Mouse (Mus musculus): ENCODE data around the gene Casq2. TPM values are rescaled to one million over a fixed set of nuclear protein-coding genes. Genes with fewer than 3 reads are reported as not detected.

Casq2 gene
- polyA plus RNA-seq, 1 experiment from 2014 or later = 0.66 TPM

- H3K36me3 ChIP-seq (ENCODE audit: control insufficient read depth, insufficient read depth, low read length) = no peaks in the 10 kb centered on the region
- no peak overlapping the region for H3K27ac ChIP-seq (ENCODE audit: low read depth)
- no peak overlapping the region for H3K4me2 ChIP-seq (ENCODE audit: low read length)
- H3K9me3 ChIP-seq (ENCODE audit: control insufficient read depth, low read length) = no peaks in the 10 kb centered on the region
- ATAC-seq (replicated peaks; ENCODE audit: low FRiP score, low TSS enrichment, low read depth) = no peak
- no peak overlapping the region for H3K9ac ChIP-seq (ENCODE audit: low read length)
- no peaks in the 10 kb centered on the region for H3K27me3 ChIP-seq (replicated peaks; ENCODE audit: control insufficient read depth, insufficient read depth, low read length)
- WGBS = 37% methylated on average over 12 of the region's 12 CpGs
- no peaks in the 10 kb centered on the region for H3K4me1 ChIP-seq (replicated peaks; ENCODE audit: control insufficient read depth, insufficient read depth, low read length)
- no peak for DNase-seq (ENCODE audit: low spot score)
- no peak overlapping the region for H3K4me3 ChIP-seq (ENCODE audit: low read depth, low read length)
These were observed 496 bp upstream of the Casq2 start for GRCm38 (mm10) chr3:102085719-102086118.

GRCm38 (mm10) chr3:102094841-102095240 is 8.6 kb downstream of the Casq2 start:
- no peak overlapping the region for H3K4me2 ChIP-seq (ENCODE audit: low read length)
- 92% methylated on average over 3 of the region's 3 CpGs for WGBS
- no peaks in the 10 kb centered on the region for H3K27me3 ChIP-seq (replicated peaks; ENCODE audit: control insufficient read depth, insufficient read depth, low read length)
- ATAC-seq (replicated peaks; ENCODE audit: low FRiP score, low TSS enrichment, low read depth) (no peak), DNase-seq (ENCODE audit: low spot score) (no peak)
- H3K4me1 ChIP-seq (replicated peaks; ENCODE audit: control insufficient read depth, insufficient read depth, low read length) = no peaks in the 10 kb centered on the region
- H3K36me3 ChIP-seq (ENCODE audit: control insufficient read depth, insufficient read depth, low read length) = no peaks in the 10 kb centered on the region
- no peak overlapping the region for H3K27ac ChIP-seq (ENCODE audit: low read depth)
- no peaks in the 10 kb centered on the region for H3K9me3 ChIP-seq (ENCODE audit: control insufficient read depth, low read length)
- H3K4me3 ChIP-seq (ENCODE audit: low read depth, low read length) = no peak overlapping the region
- no peak overlapping the region for H3K9ac ChIP-seq (ENCODE audit: low read length)

- ATAC-seq (replicated peaks; ENCODE audit: low FRiP score, low TSS enrichment, low read depth) (no peak), DNase-seq (ENCODE audit: low spot score) (no peak)
- no peaks in the 10 kb centered on the region for H3K9me3 ChIP-seq (ENCODE audit: control insufficient read depth, low read length)
- H3K4me3 ChIP-seq (ENCODE audit: low read depth, low read length) = no peak overlapping the region
- H3K27me3 ChIP-seq (replicated peaks; ENCODE audit: control insufficient read depth, insufficient read depth, low read length) = no peaks in the 10 kb centered on the region
- H3K9ac ChIP-seq (ENCODE audit: low read length) = no peak overlapping the region
- no peak overlapping the region for H3K4me2 ChIP-seq (ENCODE audit: low read length)
- H3K36me3 ChIP-seq (ENCODE audit: control insufficient read depth, insufficient read depth, low read length) = no peaks in the 10 kb centered on the region
- H3K4me1 ChIP-seq (replicated peaks; ENCODE audit: control insufficient read depth, insufficient read depth, low read length) = no peaks in the 10 kb centered on the region
- no peak overlapping the region for H3K27ac ChIP-seq (ENCODE audit: low read depth)
- 74% methylated on average over 5 of the region's 5 CpGs for WGBS
These were observed 9.2 kb downstream of the Casq2 start for GRCm38 (mm10) chr3:102095412-102095811.

- Histone ChIP-seq H3K9ac (ENCODE audit: low read length) (no peak overlapping the region), H3K27ac (ENCODE audit: low read depth) (no peak overlapping the region), H3K4me1 (replicated peaks; ENCODE audit: control insufficient read depth, insufficient read depth, low read length) (no peaks in the 10 kb centered on the region), H3K36me3 (ENCODE audit: control insufficient read depth, insufficient read depth, low read length) (no peaks in the 10 kb centered on the region), H3K4me2 (ENCODE audit: low read length) (no peak overlapping the region), H3K9me3 (ENCODE audit: control insufficient read depth, low read length) (no peaks in the 10 kb centered on the region), H3K4me3 (ENCODE audit: low read depth, low read length) (no peak overlapping the region), H3K27me3 (replicated peaks; ENCODE audit: control insufficient read depth, insufficient read depth, low read length) (no peaks in the 10 kb centered on the region)
- no peak for DNase-seq (ENCODE audit: low spot score)
- WGBS = 88% methylated on average over 8 of the region's 8 CpGs
- ATAC-seq (replicated peaks; ENCODE audit: low FRiP score, low TSS enrichment, low read depth) = no peak
These were observed 10.2 kb downstream of the Casq2 start for GRCm38 (mm10) chr3:102096366-102096765.

GRCm38 (mm10) chr3:102096976-102097375 is 10.8 kb downstream of the Casq2 start:
- no peak overlapping the region for H3K4me2 ChIP-seq (ENCODE audit: low read length)
- H3K4me1 ChIP-seq (replicated peaks; ENCODE audit: control insufficient read depth, insufficient read depth, low read length) = no peaks in the 10 kb centered on the region
- 78% methylated on average over 2 of the region's 2 CpGs for WGBS
- no peaks in the 10 kb centered on the region for H3K27me3 ChIP-seq (replicated peaks; ENCODE audit: control insufficient read depth, insufficient read depth, low read length)
- H3K4me3 ChIP-seq (ENCODE audit: low read depth, low read length) = no peak overlapping the region
- H3K36me3 ChIP-seq (ENCODE audit: control insufficient read depth, insufficient read depth, low read length) = no peaks in the 10 kb centered on the region
- no peak for ATAC-seq (replicated peaks; ENCODE audit: low FRiP score, low TSS enrichment, low read depth)
- no peaks in the 10 kb centered on the region for H3K9me3 ChIP-seq (ENCODE audit: control insufficient read depth, low read length)
- DNase-seq (ENCODE audit: low spot score) = no peak
- no peak overlapping the region for H3K9ac ChIP-seq (ENCODE audit: low read length)
- no peak overlapping the region for H3K27ac ChIP-seq (ENCODE audit: low read depth)

GRCm38 (mm10) chr3:102099242-102099641 is 13.0 kb downstream of the Casq2 start:
- Histone ChIP-seq H3K4me3 (ENCODE audit: low read depth, low read length) (no peak overlapping the region), H3K27ac (ENCODE audit: low read depth) (no peak overlapping the region), H3K9me3 (ENCODE audit: control insufficient read depth, low read length) (no peaks in the 10 kb centered on the region), H3K4me1 (replicated peaks; ENCODE audit: control insufficient read depth, insufficient read depth, low read length) (no peaks in the 10 kb centered on the region), H3K9ac (ENCODE audit: low read length) (no peak overlapping the region), H3K36me3 (ENCODE audit: control insufficient read depth, insufficient read depth, low read length) (no peaks in the 10 kb centered on the region), H3K27me3 (replicated peaks; ENCODE audit: control insufficient read depth, insufficient read depth, low read length) (no peaks in the 10 kb centered on the region), H3K4me2 (ENCODE audit: low read length) (no peak overlapping the region)
- DNase-seq (ENCODE audit: low spot score) (no peak), ATAC-seq (replicated peaks; ENCODE audit: low FRiP score, low TSS enrichment, low read depth) (no peak)
- 43% methylated on average over 10 of the region's 10 CpGs for WGBS

- Histone ChIP-seq H3K9me3 (ENCODE audit: control insufficient read depth, low read length) (no peaks in the 10 kb centered on the region), H3K27me3 (replicated peaks; ENCODE audit: control insufficient read depth, insufficient read depth, low read length) (no peaks in the 10 kb centered on the region), H3K9ac (ENCODE audit: low read length) (no peak overlapping the region), H3K27ac (ENCODE audit: low read depth) (no peak overlapping the region), H3K36me3 (ENCODE audit: control insufficient read depth, insufficient read depth, low read length) (no peaks in the 10 kb centered on the region), H3K4me1 (replicated peaks; ENCODE audit: control insufficient read depth, insufficient read depth, low read length) (no peaks in the 10 kb centered on the region), H3K4me2 (ENCODE audit: low read length) (no peak overlapping the region), H3K4me3 (ENCODE audit: low read depth, low read length) (no peak overlapping the region)
- no peak for DNase-seq (ENCODE audit: low spot score)
- no peak for ATAC-seq (replicated peaks; ENCODE audit: low FRiP score, low TSS enrichment, low read depth)
- 86% methylated on average over 3 of the region's 3 CpGs for WGBS
These were observed 13.6 kb downstream of the Casq2 start for GRCm38 (mm10) chr3:102099793-102100192.

- Histone ChIP-seq H3K27me3 (replicated peaks; ENCODE audit: control insufficient read depth, insufficient read depth, low read length) (no peaks in the 10 kb centered on the region), H3K36me3 (ENCODE audit: control insufficient read depth, insufficient read depth, low read length) (no peaks in the 10 kb centered on the region), H3K4me3 (ENCODE audit: low read depth, low read length) (no peak overlapping the region), H3K4me1 (replicated peaks; ENCODE audit: control insufficient read depth, insufficient read depth, low read length) (no peaks in the 10 kb centered on the region), H3K9ac (ENCODE audit: low read length) (no peak overlapping the region), H3K9me3 (ENCODE audit: control insufficient read depth, low read length) (no peaks in the 10 kb centered on the region), H3K27ac (ENCODE audit: low read depth) (no peak overlapping the region), H3K4me2 (ENCODE audit: low read length) (no peak overlapping the region)
- ATAC-seq (replicated peaks; ENCODE audit: low FRiP score, low TSS enrichment, low read depth) = no peak
- no peak for DNase-seq (ENCODE audit: low spot score)
- 90% methylated on average over 4 of the region's 4 CpGs for WGBS
These were observed 15.2 kb downstream of the Casq2 start for GRCm38 (mm10) chr3:102101445-102101844.

GRCm38 (mm10) chr3:102103811-102104565 is 17.8 kb downstream of the Casq2 start:
- no peaks in the 10 kb centered on the region for H3K9me3 ChIP-seq (ENCODE audit: control insufficient read depth, low read length)
- WGBS = 66% methylated on average over 9 of the region's 9 CpGs
- H3K27me3 ChIP-seq (replicated peaks; ENCODE audit: control insufficient read depth, insufficient read depth, low read length) = no peaks in the 10 kb centered on the region
- no peak for DNase-seq (ENCODE audit: low spot score)
- H3K9ac ChIP-seq (ENCODE audit: low read length) = no peak overlapping the region
- no peak overlapping the region for H3K27ac ChIP-seq (ENCODE audit: low read depth)
- no peak overlapping the region for H3K4me2 ChIP-seq (ENCODE audit: low read length)
- no peaks in the 10 kb centered on the region for H3K4me1 ChIP-seq (replicated peaks; ENCODE audit: control insufficient read depth, insufficient read depth, low read length)
- H3K4me3 ChIP-seq (ENCODE audit: low read depth, low read length) = no peak overlapping the region
- ATAC-seq (replicated peaks; ENCODE audit: low FRiP score, low TSS enrichment, low read depth) = no peak
- H3K36me3 ChIP-seq (ENCODE audit: control insufficient read depth, insufficient read depth, low read length) = no peaks in the 10 kb centered on the region
